Mouse (Mus musculus) megakaryocyte-erythroid progenitor cell, adult 5-6 weeks (primary cell): ENCODE data around the gene Prpf3. TPM values are rescaled to one million over a fixed set of nuclear protein-coding genes. Genes with fewer than 3 reads are reported as not detected.

ENCODE experiments used
- total RNA-seq, 2 experiments: library from RNA; stranded (forward) in 1 of 2; stranded (reverse) in 1 of 2; fragments of 200-1000, 215-1000 nt in 1 of 2; fragments of >200 nt in 1 of 2; fragmentation: Nextera tagmentation in 1 of 2; gene quantifications; 2 replicates each; pipeline ENCODE4 v1.2.3; 2014 to 2017

Gene Prpf3
- total RNA-seq, 2 experiments from 2014 or later: 90.7 to 100.0 TPM

Other genes with a start within 250 kb of the Prpf3 start
- gene Ensa, start 230.9 kb downstream of the Prpf3 start, total RNA-seq (2014; fragmentation: Nextera tagmentation): 38.7 and 39.4 TPM in 2 replicates
- 64.8 and 65.4 TPM in 2 replicates for gene Ensa, start 230.9 kb downstream of the Prpf3 start, total RNA-seq (2017)
- 76.0 and 78.6 TPM in 2 replicates for gene Mcl1, start 197.1 kb downstream of the Prpf3 start, total RNA-seq (2014; fragmentation: Nextera tagmentation)
- gene Mcl1, start 197.1 kb downstream of the Prpf3 start, total RNA-seq (2017): 107 and 132 TPM in 2 replicates
- gene Adamtsl4, start 168.0 kb downstream of the Prpf3 start, total RNA-seq (2014; fragmentation: Nextera tagmentation): 0.20 TPM in 1 of 2 replicates, not detected in the other
- gene Adamtsl4, start 168.0 kb downstream of the Prpf3 start, total RNA-seq (2017): not detected in 2 replicates
- 8.2 and 17.2 TPM in 2 replicates for gene Ecm1, start 116.3 kb downstream of the Prpf3 start, total RNA-seq (2014; fragmentation: Nextera tagmentation)
- not detected in 2 replicates for gene Ecm1, start 116.3 kb downstream of the Prpf3 start, total RNA-seq (2017)
- 88.1 and 103 TPM in 2 replicates for gene Tars2, start 95.7 kb downstream of the Prpf3 start, total RNA-seq (2014; fragmentation: Nextera tagmentation)
- gene Tars2, start 95.7 kb downstream of the Prpf3 start, total RNA-seq (2017): 58.0 and 75.5 TPM in 2 replicates
- gene Rprd2, start 37.0 kb downstream of the Prpf3 start, total RNA-seq (2014; fragmentation: Nextera tagmentation): 62.4 and 68.5 TPM in 2 replicates
- gene Rprd2, start 37.0 kb downstream of the Prpf3 start, total RNA-seq (2017): 17.5 and 21.3 TPM in 2 replicates
- gene Mrps21, start 15.6 kb upstream of the Prpf3 start, total RNA-seq (2014; fragmentation: Nextera tagmentation): 204 and 223 TPM in 2 replicates
- gene Mrps21, start 15.6 kb upstream of the Prpf3 start, total RNA-seq (2017): 318 and 398 TPM in 2 replicates
- gene Ciart, start 26.4 kb upstream of the Prpf3 start, total RNA-seq (2014; fragmentation: Nextera tagmentation): 0.69 and 3.3 TPM in 2 replicates
- gene Ciart, start 26.4 kb upstream of the Prpf3 start, total RNA-seq (2017): 0.66 and 2.8 TPM in 2 replicates
- 2.1 and 2.3 TPM in 2 replicates for gene BC028528, start 36.1 kb upstream of the Prpf3 start, total RNA-seq (2014; fragmentation: Nextera tagmentation)
- gene BC028528, start 36.1 kb upstream of the Prpf3 start, total RNA-seq (2017): 2.3 and 14.6 TPM in 2 replicates
- 35.7 and 42.8 TPM in 2 replicates for gene Aph1a, start 38.1 kb upstream of the Prpf3 start, total RNA-seq (2014; fragmentation: Nextera tagmentation)
- gene Aph1a, start 38.1 kb upstream of the Prpf3 start, total RNA-seq (2017): 16.2 and 21.1 TPM in 2 replicates
- gene Car14, start 48.8 kb upstream of the Prpf3 start, total RNA-seq (2014; fragmentation: Nextera tagmentation): not detected in 2 replicates
- gene Car14, start 48.8 kb upstream of the Prpf3 start, total RNA-seq (2017): not detected in 2 replicates
- 136 and 186 TPM in 2 replicates for gene Anp32e, start 73.4 kb upstream of the Prpf3 start, total RNA-seq (2014; fragmentation: Nextera tagmentation)
- gene Anp32e, start 73.4 kb upstream of the Prpf3 start, total RNA-seq (2017): 505 and 626 TPM in 2 replicates
- 0.61 and 5.4 TPM in 2 replicates for gene Plekho1, start 140.1 kb upstream of the Prpf3 start, total RNA-seq (2014; fragmentation: Nextera tagmentation)
- gene Plekho1, start 140.1 kb upstream of the Prpf3 start, total RNA-seq (2017): 5.9 and 10.5 TPM in 2 replicates
- gene Vps45, start 202.6 kb upstream of the Prpf3 start, total RNA-seq (2014; fragmentation: Nextera tagmentation): 29.7 and 38.8 TPM in 2 replicates
- 13.4 and 16.6 TPM in 2 replicates for gene Vps45, start 202.6 kb upstream of the Prpf3 start, total RNA-seq (2017)
- gene Otud7b, start 248.6 kb upstream of the Prpf3 start, total RNA-seq (2014; fragmentation: Nextera tagmentation): 9.7 and 12.3 TPM in 2 replicates
- gene Otud7b, start 248.6 kb upstream of the Prpf3 start, total RNA-seq (2017): 11.7 and 15.5 TPM in 2 replicates